Mouse (Mus musculus) lung, adult 2 months (tissue): ENCODE results near the gene Smpdl3b.

Source experiments
- CTCF ChIP-seq: fragments of 200-500 bp; IDR thresholded peaks from 2 replicates; pipeline ENCODE4 v1.5.1; 2011; ENCODE audit warnings: mild to moderate bottlenecking, low read length, control low read depth; ENCODE audit not compliant: insufficient read depth
- POLR2A ChIP-seq: fragments of 200-500 bp; IDR thresholded peaks from 2 replicates; pipeline ENCODE4 v1.6.1; 2011; ENCODE audit warnings: low read depth, mild to moderate bottlenecking, control low read depth, low read length, borderline replicate concordance; ENCODE audit errors: extremely low read depth

DNA sequence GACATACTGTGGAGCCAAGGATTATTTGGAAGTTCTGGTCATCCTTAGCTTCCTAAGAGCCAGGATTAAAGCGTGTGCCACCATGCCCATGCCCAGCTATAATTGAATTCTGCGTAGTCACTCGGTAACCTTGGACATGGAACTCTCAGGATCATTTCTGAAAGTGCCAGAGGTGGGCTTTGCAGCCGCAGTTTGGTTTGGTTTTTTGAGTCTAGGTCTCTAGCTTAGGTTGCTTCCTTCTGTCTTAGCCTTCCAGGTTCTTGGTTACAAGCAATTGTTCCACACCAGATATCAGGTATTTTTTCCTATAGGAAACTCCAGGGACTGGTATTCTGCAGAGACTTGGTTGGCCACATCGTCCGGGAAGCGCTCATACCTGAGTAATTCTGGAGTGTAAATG, 43.9 kb downstream of the Smpdl3b start:
- TF ChIP-seq CTCF (no peak), POLR2A (no peak)
